Mouse (Mus musculus) gastrocnemius, postnatal 10 days (tissue): ENCODE data around the gene Relb. TPM values are rescaled to one million over a fixed set of nuclear protein-coding genes. Genes with fewer than 3 reads are reported as not detected.

Experiments used
- DNase-seq: peaks from one replicate; pipeline ENCODE4 v3.0.0; 2021; ENCODE audit warnings: mixed read lengths
- total RNA-seq, 2 experiments: library from RNA; stranded (reverse); gene quantifications; 2 replicates each; pipeline ENCODE4 v1.2.3; 2021

The Relb gene
- total RNA-seq, 2 experiments from 2014 or later = 7.3 to 9.0 TPM

GRCm38 (mm10) chr7:19579751-19580150 is 49.5 kb downstream of the Relb start:
- DNase-seq = no peak

DNA sequence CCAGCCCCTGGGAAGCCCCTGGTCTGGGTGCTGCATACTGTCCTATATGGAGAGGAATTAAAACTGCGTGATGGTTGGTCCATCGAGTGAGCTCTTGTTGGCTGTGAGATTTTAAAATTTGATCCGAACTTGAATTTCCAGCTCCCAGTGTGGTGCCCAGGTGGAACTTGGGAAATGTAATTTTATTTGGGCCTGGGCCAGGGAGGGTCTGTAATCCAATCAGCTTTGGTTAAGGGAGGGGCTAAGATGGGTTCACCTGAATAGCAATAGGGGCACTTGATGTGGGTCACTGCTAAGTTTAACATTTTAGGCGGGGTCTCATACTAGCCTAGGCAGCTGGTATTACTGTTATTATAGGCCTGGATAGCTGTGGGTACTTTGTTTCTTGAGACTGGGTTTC is 50.8 kb downstream of the Relb start:
- no peak for DNase-seq

- DNase-seq = no peak
Observed at GRCm38 (mm10) chr7:19577877-19578414, 51.3 kb downstream of the Relb start.

- DNase-seq = no peak
Observed at GRCm38 (mm10) chr7:19577141-19577852, 51.9 kb downstream of the Relb start, which contains the start of the genes Zfp296 and Gemin7. Gene Zfp296, plus strand, starts transcription at chr7:19577287. Gene Gemin7, minus strand, starts transcription at chr7:19577595.

- no peak for DNase-seq
Observed at GRCm38 (mm10) chr7:19575559-19575958, 53.7 kb downstream of the Relb start.

GRCm38 (mm10) chr7:19573776-19574140 is 55.5 kb downstream of the Relb start:
- DNase-seq = no peak

DNA sequence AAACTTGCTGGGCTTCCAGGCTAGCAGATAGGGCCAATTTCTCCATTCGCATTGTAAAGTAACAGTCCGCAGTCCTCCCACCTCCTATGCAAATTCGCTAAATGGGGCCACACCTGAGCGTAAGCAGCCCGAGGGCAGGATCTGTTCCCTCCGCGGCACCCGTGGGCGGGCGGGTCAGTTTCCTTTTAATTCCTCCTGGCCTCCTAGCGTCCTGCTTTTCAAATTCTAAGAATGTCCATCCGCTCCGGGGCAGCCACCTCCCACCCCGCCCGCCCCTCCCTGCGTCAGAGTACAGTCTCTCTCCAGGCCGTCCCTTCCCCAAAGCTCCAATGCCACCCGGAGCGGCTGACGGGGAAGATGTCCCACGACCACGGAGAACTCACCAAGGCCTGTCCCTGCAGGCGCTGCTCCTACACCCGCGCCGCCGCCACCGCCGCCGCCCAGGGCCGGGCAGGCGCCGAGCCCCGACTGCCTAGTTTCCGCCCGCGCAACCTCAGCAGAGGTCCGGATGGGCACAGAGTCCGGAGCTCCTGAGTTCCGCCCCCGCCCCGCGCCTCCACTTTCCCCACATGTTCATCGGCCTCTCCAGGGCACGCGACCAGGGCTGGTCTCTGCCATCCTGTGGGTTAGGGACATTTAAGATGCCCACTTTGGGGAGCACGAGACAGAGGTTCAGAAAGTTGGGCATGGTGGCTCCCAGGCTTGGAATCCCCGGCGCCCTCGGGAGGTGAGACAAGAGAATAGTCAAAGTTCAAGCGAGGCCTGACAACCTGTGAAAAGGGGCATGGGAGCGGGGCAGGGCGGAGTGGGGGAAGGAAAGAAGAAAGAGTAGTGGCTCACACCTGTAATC is 56.1 kb downstream of the Relb start:
- DNase-seq = peak; percentile 84

GRCm38 (mm10) chr7:19569647-19570046 is 59.6 kb downstream of the Relb start:
- no peak for DNase-seq

- DNase-seq = no peak
Observed at GRCm38 (mm10) chr7:19567426-19567825, 61.8 kb downstream of the Relb start.

DNA sequence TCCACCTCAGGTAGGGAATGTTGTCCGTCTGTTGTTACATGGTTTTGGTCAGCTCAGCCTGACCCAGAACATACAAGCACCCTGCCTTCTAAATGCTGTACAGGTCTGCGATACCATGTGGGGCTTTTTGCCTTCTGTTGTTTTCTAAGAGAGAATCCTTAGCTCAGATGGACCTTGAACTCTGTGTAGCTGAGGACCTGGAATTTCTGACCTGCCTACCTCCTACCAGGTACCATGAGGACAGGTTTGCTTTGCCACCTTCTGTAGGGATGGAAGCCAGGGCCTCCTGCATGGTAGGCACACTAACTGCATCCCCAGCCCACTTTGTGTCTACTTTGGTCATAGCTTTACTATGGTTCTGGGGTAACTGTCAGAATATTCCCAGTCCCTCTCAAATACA is 63.4 kb downstream of the Relb start:
- DNase-seq = no peak

DNA sequence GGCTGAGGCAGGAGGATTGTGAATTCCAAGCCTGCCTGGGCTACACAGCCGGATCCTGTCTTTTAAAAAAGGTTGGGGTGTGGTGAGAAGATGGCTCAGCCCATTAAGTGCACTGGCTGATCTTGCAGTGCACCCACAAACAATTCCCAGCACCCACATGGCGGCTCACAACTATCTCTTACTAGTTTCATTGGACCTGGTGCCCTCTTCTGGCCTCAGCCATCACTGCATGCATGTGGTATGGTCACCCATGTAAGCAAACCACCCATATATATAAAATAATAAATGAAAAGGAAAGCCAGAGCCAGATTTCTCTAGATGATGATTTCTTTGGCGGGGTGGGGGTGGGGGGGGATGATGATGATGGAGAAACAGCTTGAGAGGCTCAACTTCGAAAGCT is 64.8 kb downstream of the Relb start:
- no peak for DNase-seq

DNA sequence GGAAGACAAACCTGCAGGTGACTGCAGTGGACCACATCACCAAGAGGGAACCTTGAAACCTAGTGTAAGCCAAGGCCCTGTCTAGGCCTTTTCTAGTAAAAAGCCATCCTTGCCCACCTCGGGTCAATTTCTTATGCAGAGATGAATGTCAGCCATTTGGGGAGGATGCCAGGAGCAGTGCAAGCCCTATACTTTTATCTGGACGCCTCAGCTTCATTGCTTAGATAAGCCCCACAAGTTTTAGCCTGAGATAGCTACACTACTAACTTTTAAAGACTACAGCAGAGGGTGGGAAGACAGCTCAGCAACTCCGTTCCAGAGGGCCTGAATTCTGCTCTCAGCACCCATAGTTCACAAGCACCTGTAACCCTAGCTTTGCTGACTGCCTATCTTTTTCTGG is 65.4 kb downstream of the Relb start:
- no peak for DNase-seq

DNA sequence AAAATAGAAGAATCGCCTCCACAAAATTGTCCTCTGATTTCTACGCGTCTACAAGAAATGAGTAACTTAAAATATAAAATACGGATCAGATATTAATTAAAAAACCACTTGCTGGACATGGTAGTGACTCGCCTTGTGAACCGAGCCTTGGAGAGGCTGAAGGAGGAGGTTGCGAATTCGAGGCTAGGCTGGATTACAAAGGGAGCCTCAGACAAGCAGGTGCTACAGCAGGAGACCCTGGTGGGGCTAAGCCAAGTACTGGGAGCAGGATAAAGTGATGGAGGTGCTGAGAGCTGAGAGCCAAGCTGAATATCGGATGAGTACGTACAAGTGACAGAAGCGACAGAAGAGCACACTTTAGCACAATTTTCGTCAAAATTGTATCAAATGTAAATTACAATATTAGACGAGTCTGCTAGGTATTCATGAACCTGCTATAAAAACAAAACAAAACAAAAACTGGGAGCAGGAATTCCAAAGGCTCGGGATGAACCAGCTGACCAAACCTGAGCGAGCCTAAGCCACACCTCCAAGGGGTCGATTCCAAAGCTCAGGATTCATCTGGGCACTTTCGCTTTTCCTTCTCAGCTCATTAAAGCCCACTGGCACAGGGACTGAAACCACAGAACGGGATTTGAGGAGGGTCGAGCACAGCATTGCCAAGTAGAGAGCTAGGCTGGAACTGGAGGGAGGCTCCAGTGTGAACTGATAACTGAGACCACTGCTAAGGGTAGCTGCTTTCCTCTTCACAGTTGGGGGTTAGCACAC is 66.4 kb downstream of the Relb start, which contains the start of gene Ppp1r37:
TSS of gene Ppp1r37 (minus strand) at position 434 of the 768 bp plus-strand sequence.
- peak; percentile 21 for DNase-seq

DNA sequence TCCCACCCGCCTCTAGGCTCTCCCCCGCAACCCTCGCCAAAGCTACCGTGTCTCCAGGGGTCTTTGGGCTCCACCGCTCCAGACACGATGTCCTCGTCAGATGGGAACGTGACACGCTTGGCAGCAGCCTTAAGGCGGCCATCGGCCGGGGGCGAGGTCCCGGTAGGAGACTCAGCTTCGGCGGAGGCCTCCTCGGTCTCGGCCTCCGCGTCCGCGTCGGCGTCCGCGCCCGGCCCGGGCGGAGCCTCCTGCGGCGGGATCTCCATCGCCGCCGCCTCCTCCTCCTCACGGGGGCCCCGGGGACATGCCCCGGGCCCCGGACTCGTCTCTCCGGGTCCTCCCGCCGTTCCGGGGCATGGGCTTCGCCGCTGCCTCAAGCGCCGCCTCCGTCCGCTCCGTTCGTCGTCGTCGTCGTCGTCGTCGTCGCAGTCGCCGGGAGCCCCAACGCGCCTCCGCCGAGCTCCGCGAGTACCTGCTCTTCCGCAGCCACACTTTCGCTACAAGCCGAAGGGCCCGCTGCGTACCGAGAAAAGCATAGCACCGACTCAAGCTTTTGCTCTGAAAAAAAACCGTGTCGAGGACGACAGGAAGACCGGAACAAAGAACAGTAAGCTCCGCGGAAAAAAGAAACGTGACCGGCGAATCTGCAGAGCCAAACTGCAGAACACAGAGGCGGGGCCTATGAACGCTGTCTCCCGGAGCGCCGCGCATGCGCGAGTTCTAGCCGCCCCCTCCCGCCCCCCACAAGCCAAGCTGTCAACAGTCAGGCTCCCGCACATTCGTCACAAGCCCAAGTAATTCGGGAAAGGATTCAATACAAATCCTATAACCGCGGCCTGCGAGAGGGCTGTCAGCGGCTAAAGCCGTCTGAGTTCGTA is 67.2 kb downstream of the Relb start:
- DNase-seq = peak; percentile 96

DNA sequence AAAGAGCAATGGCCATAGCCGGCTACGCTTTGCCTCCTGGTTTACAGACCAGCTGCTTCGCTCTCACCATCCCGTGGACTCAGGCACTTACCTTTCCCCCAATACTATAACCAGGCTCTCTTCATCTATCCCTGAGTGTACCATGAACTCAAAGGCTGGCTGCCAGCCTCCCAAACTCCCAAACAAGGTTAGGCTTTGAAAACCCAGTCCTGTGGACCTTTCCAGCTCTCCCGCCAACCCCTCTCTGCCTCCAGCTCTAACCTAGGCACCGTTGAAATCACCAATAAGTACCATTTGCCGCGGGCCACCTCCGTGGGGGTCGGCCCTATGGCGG is 67.8 kb downstream of the Relb start:
- no peak for DNase-seq

- DNase-seq = no peak
Observed at GRCm38 (mm10) chr7:19560491-19561260, 68.6 kb downstream of the Relb start.

GRCm38 (mm10) chr7:19558965-19559364 is 70.3 kb downstream of the Relb start:
- no peak for DNase-seq

DNA sequence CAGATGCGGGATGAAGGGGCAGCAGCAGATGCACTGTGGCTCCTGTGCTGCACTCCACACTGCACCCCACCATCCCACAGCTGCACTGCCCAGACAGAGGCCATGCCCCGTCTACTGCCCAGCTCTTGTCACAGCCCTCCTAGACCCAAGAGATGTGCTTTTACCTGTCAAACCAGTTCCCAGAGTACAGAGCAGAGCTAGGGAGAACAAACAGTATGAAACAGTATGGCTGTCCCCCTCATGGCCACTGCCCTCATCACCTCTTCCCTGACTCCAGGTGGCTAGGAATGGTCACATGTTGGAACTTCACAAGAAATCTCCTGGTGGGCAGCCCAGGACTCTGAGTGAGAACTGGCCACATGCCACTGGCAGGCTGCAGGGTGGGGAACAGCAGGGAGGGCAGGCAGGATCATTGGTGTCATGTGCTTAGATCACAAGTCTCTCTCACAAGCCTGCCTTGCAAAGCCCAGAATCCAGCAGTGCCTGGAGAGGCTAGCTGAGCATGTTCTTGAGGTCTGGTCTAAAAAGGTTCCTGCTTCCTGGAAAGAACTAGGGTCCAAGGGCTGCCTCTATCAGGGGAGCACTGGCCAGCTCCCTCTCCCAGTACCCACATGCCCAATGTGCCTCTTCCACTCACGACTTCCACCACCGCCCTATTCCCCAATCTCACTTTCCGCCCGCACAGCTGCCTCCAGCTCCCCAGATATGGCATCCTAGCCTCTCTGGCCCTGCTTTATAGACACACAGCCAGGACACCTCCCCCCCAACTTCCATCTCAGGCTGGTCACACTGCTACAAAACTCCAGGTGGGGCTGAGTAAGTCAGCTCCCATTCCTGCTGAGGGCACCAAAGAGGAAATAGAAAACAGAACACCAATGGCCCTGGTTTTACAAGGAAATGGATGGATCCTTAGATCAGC is 71.0 kb downstream of the Relb start:
- no peak for DNase-seq

DNA sequence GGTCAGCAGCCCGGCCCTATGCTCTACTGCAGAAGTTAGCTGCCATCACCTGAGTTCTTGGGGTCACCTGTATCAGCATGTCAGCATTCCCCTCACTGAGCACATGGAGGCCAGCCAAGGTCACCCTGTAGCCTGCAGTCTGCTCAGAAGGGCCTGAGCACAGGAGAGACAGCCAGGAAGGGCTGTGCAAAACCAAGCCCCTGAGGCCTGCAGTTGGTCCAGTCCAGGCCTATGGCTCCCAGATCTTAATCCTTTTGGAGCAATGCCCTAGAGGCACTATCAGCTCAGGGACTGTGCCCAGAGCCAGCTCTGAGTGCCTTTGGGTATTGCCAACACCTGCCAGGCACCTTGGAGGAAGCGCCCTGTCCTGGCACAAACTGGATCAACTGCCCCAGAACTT is 72.2 kb downstream of the Relb start:
- no peak for DNase-seq
